Mouse (Mus musculus): ENCODE data around the gene Nudt22. TPM values are rescaled to one million over a fixed set of nuclear protein-coding genes. Genes with fewer than 3 reads are reported as not detected.
A peak's percentile ranks its signal among the peaks of the same experiment; 100 is the strongest.

The Nudt22 gene
- polyA plus RNA-seq, 1 experiment from 2014 or later: 20.7 TPM

- Histone ChIP-seq H3K9me3 (ENCODE audit: low read depth, low read length) (no peaks in the 10 kb centered on the region), H3K4me3 (ENCODE audit: low read depth, low read length) (peak overlapping the region; percentile 70; the same call in 1 of the 2 replicates), H3K4me1 (ENCODE audit: insufficient read depth) (peaks cover 13% of the 10 kb centered on the region), H3K9ac (peak overlapping the region; percentile 71), H3K4me2 (peak overlapping the region; percentile 89), H3K27ac (ENCODE audit: low read depth) (0 out of 2 replicates have a peak overlapping the region, but pooled peaks have one; percentile 36), H3K27me3 (ENCODE audit: insufficient read depth, low read length) (no peaks in the 10 kb centered on the region), H3K36me3 (ENCODE audit: insufficient read depth) (peaks cover 13% of the 10 kb centered on the region)
- no peak for TF ChIP-seq CTCF (IDR thresholded peaks at IDR 0.05; ENCODE audit: low read depth)
- WGBS: 23% methylated on average over 11 of the region's 11 CpGs
- DNase-seq (no peak), ATAC-seq (ENCODE audit: insufficient read depth) (no peak)
These were observed 25.3 kb downstream of the Nudt22 start for GRCm38 (mm10) chr19:6970460-6971085.

GRCm38 (mm10) chr19:6969665-6970381 is 26.1 kb downstream of the Nudt22 start:
- H3K4me3 ChIP-seq (ENCODE audit: low read depth, low read length): peak overlapping the region; percentile 70
- under 1% methylated on average over 55 of the region's 55 CpGs for WGBS
- peak overlapping the region; percentile 71 for H3K9ac ChIP-seq
- H3K9me3 ChIP-seq (ENCODE audit: low read depth, low read length): no peaks in the 10 kb centered on the region
- H3K27me3 ChIP-seq (ENCODE audit: insufficient read depth, low read length): no peaks in the 10 kb centered on the region
- TF ChIP-seq CTCF (IDR thresholded peaks at IDR 0.05; ENCODE audit: low read depth): peak; percentile 70
- DNase-seq: peak; percentile 80
- peak overlapping the region; percentile 89 for H3K4me2 ChIP-seq
- H3K4me1 ChIP-seq (ENCODE audit: insufficient read depth): peaks cover 13% of the 10 kb centered on the region
- peak; percentile 75 for ATAC-seq (ENCODE audit: insufficient read depth)
- peak overlapping the region; percentile 42; the same call in 1 of the 2 replicates for H3K27ac ChIP-seq (ENCODE audit: low read depth)
- H3K36me3 ChIP-seq (ENCODE audit: insufficient read depth): peaks cover 21% of the 10 kb centered on the region

GRCm38 (mm10) chr19:6969291-6969664 is 26.6 kb downstream of the Nudt22 start:
- Histone ChIP-seq H3K4me3 (ENCODE audit: low read depth, low read length) (peak overlapping the region; percentile 70), H3K9me3 (ENCODE audit: low read depth, low read length) (no peaks in the 10 kb centered on the region), H3K36me3 (ENCODE audit: insufficient read depth) (peaks cover 25% of the 10 kb centered on the region), H3K27ac (ENCODE audit: low read depth) (peak overlapping the region; percentile 42; the same call in 1 of the 2 replicates), H3K27me3 (ENCODE audit: insufficient read depth, low read length) (no peaks in the 10 kb centered on the region), H3K4me1 (ENCODE audit: insufficient read depth) (peaks cover 13% of the 10 kb centered on the region), H3K9ac (peak overlapping the region; percentile 71), H3K4me2 (peak overlapping the region; percentile 89)
- under 1% methylated on average over 20 of the region's 20 CpGs for WGBS
- DNase-seq: no peak
- no peak; the same call in 1 of the 2 replicates for ATAC-seq (ENCODE audit: insufficient read depth)
- no peak for TF ChIP-seq CTCF (IDR thresholded peaks at IDR 0.05; ENCODE audit: low read depth)

- Histone ChIP-seq H3K9ac (peak overlapping the region; percentile 71), H3K36me3 (ENCODE audit: insufficient read depth) (peaks cover 31% of the 10 kb centered on the region), H3K9me3 (ENCODE audit: low read depth, low read length) (no peaks in the 10 kb centered on the region), H3K27me3 (ENCODE audit: insufficient read depth, low read length) (no peaks in the 10 kb centered on the region), H3K4me1 (ENCODE audit: insufficient read depth) (peaks cover 13% of the 10 kb centered on the region), H3K27ac (ENCODE audit: low read depth) (peak overlapping the region; percentile 42; the same call in 1 of the 2 replicates), H3K4me3 (ENCODE audit: low read depth, low read length) (peak overlapping the region; percentile 70), H3K4me2 (peak overlapping the region; percentile 89)
- DNase-seq (peak; percentile 45), ATAC-seq (ENCODE audit: insufficient read depth) (no peak)
- WGBS: 5% methylated on average over 15 of the region's 15 CpGs
- no peak for TF ChIP-seq CTCF (IDR thresholded peaks at IDR 0.05; ENCODE audit: low read depth)
These were observed 27.2 kb downstream of the Nudt22 start for GRCm38 (mm10) chr19:6968491-6969271.

- H3K36me3 ChIP-seq (ENCODE audit: insufficient read depth): peaks cover 73% of the 10 kb centered on the region
- no peak overlapping the region for H3K9ac ChIP-seq
- 85% methylated on average over 10 of the region's 10 CpGs for WGBS
- H3K27ac ChIP-seq (ENCODE audit: low read depth): no peak overlapping the region
- no peaks in the 10 kb centered on the region for H3K27me3 ChIP-seq (ENCODE audit: insufficient read depth, low read length)
- H3K9me3 ChIP-seq (ENCODE audit: low read depth, low read length): no peaks in the 10 kb centered on the region
- TF ChIP-seq CTCF (IDR thresholded peaks at IDR 0.05; ENCODE audit: low read depth): no peak
- no peak for DNase-seq
- ATAC-seq (ENCODE audit: insufficient read depth): no peak
- no peak overlapping the region for H3K4me2 ChIP-seq
- no peak overlapping the region for H3K4me3 ChIP-seq (ENCODE audit: low read depth, low read length)
- H3K4me1 ChIP-seq (ENCODE audit: insufficient read depth): peaks cover 11% of the 10 kb centered on the region
These were observed 39.5 kb downstream of the Nudt22 start for GRCm38 (mm10) chr19:6956461-6956860.

GRCm38 (mm10) chr19:6955424-6955823 is 40.5 kb downstream of the Nudt22 start:
- Histone ChIP-seq H3K36me3 (ENCODE audit: insufficient read depth) (peaks cover 67% of the 10 kb centered on the region), H3K4me1 (ENCODE audit: insufficient read depth) (peaks cover 11% of the 10 kb centered on the region), H3K9ac (no peak overlapping the region), H3K9me3 (ENCODE audit: low read depth, low read length) (no peaks in the 10 kb centered on the region), H3K4me3 (ENCODE audit: low read depth, low read length) (no peak overlapping the region), H3K4me2 (no peak overlapping the region), H3K27me3 (ENCODE audit: insufficient read depth, low read length) (no peaks in the 10 kb centered on the region), H3K27ac (ENCODE audit: low read depth) (no peak overlapping the region)
- ATAC-seq (ENCODE audit: insufficient read depth): no peak
- TF ChIP-seq CTCF (IDR thresholded peaks at IDR 0.05; ENCODE audit: low read depth): no peak
- DNase-seq: no peak
- 68% methylated on average over 7 of the region's 7 CpGs for WGBS

All from lung, embryonic 14.5 days (tissue).